Mouse (Mus musculus) CD8-positive naive resting alpha-beta T cell, adult 57 days (primary cell): ENCODE results near the gene Zfp428. TPM values are rescaled to one million over a fixed set of nuclear protein-coding genes. Genes with fewer than 3 reads are reported as not detected.

Source experiments
- total RNA-seq: library from RNA; stranded (reverse); gene quantifications from one replicate; pipeline ENCODE4 v1.2.4, GENCODE M21; 2023

The Zfp428 gene
- 2.7 TPM for total RNA-seq

DNA sequence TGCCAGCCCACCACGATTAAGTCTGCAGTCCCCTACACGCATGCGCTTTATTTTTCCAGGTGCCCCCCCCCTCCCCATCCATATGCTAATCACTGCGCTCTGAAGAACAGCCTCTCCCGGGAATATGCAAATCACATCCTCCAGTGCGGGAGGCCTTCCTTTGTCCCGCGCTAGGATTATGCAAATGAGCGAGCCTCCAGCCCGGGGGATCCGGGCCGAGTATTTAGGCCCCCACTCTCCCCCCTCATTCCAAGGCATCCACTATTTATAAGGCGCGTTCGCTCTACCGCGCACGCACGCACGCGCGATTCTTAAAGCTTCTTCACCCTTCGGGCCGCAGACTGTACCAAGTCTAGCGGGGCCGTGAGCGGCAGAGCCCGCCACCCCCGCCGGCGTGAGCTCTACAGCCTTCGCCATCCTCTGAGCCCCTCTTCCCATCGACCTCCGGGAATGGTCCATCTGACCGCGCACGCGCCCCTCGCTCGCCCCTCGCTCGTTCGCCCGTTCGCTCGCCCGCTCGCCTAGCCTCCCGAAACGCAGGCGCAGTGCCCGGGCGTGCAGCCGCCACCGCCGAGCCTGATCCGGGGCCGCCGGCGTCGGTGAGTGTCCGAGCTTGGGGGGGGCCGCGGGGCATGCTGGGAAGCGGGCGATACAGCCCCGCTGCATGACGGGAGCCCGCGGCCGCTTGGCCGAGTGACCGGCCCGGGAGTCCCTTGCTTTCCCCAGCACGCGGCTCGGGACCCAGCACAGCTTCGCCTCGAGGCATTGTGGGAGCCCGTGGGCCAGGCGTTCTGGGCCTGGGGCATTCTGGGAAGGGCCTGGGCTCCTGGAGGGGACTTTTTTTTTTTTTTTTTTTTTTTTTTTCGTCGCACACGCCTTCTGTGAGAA is at the start of gene Zfp428:
Gene Zfp428 (plus strand): TSS at position 169 of the 888 bp plus-strand sequence.

DNA sequence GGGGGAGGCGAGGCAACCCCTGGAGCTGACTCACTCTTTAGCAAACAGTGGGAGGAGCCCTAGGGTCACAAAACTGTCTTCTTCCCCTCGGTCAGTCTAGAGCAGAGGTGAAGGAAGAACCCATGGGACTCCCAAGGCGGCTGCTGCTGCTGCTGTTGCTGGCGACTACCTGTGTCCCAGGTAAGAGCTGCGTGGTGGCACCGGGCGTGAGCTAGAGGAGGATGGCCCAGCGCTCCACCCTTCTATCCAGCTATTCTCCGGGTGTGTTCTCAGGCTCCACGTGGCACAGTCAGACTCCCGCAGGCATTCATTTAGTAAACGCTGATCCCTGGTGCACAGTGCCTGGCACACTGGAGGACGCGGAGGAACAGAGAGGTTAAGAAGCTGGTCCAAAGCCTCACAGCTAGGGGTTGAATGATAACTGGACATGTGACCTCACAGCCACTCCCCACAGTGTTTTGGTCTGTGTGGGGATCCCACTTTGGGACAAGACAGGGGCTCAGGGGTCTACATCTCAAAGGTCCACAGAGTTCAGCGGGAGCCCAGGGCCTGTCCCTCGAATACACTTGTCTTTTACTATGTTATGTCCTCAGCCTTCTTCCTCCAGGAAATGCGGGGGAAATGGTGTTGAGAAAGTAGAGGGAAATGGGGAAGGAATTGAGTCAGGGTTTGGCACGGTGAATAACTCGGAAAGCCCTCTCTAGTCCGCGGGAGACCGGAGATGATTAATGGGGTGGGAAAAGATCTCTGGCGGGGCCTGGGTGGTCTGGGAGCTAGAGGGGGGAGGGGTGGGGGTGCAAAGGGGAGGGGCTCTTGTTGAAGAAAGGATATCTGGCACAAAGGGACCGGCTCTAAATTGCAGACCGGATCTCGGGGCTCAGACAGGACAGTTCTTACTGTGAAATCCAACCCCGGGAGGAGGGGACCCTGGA is 44.2 kb upstream of the Zfp428 start, which contains the start of gene Plaur:
Gene Plaur (plus strand): TSS at position 97 of the 932 bp plus-strand sequence.

DNA sequence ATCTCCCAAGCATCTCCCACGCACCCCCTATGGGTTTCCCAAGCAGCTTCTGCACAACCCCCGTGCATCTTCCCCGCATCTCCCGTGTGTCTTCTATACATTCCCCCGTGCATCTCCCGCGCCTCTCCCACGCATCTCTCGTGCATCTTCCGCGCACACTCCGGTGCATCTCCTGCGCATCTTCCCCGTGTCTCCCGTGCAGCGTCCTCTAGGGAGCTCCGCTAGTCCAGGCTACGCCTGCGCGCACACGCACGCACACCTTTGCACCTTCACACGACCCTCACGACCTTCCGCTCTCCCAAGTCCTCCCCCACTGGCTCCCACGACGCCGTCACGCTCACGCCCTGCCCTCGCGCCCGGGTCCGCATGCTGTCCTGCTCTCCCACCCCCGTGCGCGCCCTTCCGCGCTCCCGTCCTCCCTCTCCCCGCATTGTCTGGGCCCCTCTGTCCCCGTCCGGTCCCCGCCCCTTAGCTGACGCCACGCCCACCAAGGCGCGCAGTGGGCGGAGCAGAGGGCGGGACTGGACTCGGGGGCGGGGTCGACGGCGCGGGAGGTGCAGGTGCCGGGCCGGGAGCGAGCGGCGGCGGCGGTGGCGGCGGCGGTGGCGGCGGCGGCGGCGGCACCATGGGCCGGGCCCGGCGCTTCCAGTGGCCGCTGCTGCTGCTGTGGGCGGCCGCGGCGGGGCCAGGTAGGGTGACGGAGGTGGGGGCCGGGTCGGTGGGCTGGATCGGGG is 25.2 kb upstream of the Zfp428 start, which contains the start of gene Cadm4:
Gene Cadm4 (plus strand): TSS at position 550 of the 734 bp plus-strand sequence.

DNA sequence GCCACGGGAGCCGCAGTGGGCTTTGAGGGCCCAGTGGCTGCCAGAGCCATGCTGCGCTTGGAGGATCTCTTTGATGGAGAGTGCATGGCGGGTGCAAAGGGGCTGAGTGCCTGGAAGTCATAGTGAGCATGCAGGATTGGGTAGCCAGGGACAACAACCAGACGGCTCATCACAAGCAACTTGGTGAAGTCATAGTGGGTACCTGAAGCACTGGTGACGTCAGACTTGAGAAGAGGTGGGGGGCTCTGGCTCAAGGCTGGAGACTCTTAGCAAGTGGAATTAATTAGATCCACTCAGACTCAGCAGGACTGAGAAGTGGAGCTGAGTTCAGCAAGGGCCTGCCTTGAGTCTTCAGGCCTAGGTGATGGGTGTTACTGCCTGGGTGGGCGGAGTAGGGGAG is 5.5 kb downstream of the Zfp428 start, which contains the start of gene AC161166.1:
Gene AC161166.1 (minus strand): TSS at position 101 of the 400 bp plus-strand sequence.

DNA sequence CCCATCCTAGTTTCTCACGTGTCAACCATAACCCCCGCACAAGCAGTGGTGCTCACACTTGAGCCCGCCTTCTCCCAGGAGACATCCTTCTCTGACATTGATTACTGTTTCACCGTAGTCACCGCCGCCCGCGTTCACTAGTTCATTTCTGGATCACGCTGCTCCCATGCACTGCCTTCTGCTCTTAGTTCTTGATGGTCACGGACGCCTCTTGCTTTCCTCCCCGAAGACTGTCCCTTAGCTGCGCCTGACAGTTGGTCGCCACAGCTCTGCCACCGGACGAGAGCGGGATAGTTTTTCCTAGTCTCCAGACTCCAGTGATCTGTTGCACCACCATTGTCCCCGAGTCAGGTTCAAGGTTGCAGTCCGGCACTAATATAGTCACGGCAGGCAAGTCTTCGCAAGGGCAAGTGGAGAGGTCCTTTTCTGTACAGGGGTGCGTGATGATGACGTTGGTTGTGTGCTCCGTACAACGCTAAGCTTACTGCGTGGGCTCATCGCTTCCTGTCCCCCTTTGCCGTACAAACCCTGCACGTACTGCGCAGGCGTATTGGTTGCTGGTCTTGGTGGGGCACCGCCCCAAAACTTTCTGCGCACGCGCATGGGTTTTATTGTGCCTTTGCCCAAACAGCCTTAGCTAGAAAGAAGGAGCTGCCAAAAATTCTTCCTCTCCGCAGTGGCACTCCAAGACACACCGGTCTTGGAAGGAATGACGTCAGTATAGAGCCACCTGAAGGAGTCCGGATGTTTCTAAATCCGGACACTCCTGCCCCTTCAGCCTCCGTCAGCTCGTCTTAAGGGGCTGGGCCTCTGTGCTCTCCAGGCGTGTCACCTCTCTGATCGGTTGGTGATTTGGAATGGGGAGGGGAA is 23.5 kb downstream of the Zfp428 start, which contains the start of gene Irgq:
Gene Irgq (plus strand): TSS at position 628 of the 870 bp plus-strand sequence.

DNA sequence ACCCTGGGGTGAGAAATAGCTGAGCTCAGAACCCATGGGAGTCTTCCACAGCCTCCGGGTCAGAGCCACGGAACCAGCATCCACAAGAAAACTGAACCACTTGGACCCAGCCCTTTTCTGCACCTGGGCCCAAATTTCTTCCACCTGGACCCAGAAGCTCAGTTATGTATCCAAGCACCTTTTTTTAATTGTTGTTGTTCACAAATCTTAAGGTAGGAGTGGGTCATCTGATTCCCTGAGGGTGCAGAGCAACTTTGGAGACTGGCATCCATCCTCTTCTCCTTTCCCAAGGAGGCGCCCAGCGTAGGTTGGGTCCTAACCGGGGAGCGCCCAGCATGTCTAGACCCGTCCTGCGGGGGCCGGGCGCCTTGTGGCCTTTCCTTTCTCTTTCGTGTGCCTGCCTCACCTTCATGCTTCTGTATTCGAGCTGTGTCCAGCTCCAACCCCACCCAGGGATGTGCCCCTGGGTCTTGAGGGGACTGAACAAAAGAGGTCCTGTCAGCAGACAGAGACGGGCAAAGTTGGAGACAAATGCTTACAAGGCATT is 39.3 kb downstream of the Zfp428 start, which contains the start of the genes Pinlyp and Xrcc1:
Gene Pinlyp (minus strand): TSS at position 51 of the 547 bp plus-strand sequence.
Gene Xrcc1 (plus strand): TSS at position 222 of the 547 bp plus-strand sequence.

Other genes with a start within 250 kb of the Zfp428 start
- 0.98 TPM for gene Zfp93, start 236.6 kb upstream of the Zfp428 start, total RNA-seq
- gene Zfp61, start 205.8 kb upstream of the Zfp428 start, total RNA-seq: 10.2 TPM
- 4.7 TPM for gene Zfp94, start 190.3 kb upstream of the Zfp428 start, total RNA-seq
- not detected for gene Tescl, start 173.1 kb upstream of the Zfp428 start, total RNA-seq
- not detected for gene Lypd5, start 157.8 kb upstream of the Zfp428 start, total RNA-seq
- gene Kcnn4, start 136.7 kb upstream of the Zfp428 start, total RNA-seq: 165 TPM
- 134 TPM for gene Smg9, start 107.4 kb upstream of the Zfp428 start, total RNA-seq
- 10.8 TPM for gene Irgc1, start 54.7 kb upstream of the Zfp428 start, total RNA-seq
- 372 TPM for gene Plaur, start 44.5 kb upstream of the Zfp428 start, total RNA-seq
- 0.40 TPM for gene Cadm4, start 25.0 kb upstream of the Zfp428 start, total RNA-seq
- gene AC161166.1, start 5.4 kb downstream of the Zfp428 start, total RNA-seq: not detected
- gene Irgq, start 23.7 kb downstream of the Zfp428 start, total RNA-seq: 9.0 TPM
- gene Pinlyp, start 39.1 kb downstream of the Zfp428 start, total RNA-seq: not detected
- gene Xrcc1, start 39.3 kb downstream of the Zfp428 start, total RNA-seq: 60.1 TPM
- gene Ethe1, start 80.5 kb downstream of the Zfp428 start, total RNA-seq: 5.1 TPM
- gene Zfp575, start 80.6 kb downstream of the Zfp428 start, total RNA-seq: not detected
- 2.8 TPM for gene Phldb3, start 103.8 kb downstream of the Zfp428 start, total RNA-seq
- gene Lypd3, start 129.5 kb downstream of the Zfp428 start, total RNA-seq: not detected
- gene Tex101, start 169.7 kb downstream of the Zfp428 start, total RNA-seq: not detected
- gene BC049730, start 202.2 kb downstream of the Zfp428 start, total RNA-seq: not detected
- gene Gm4763, start 219.9 kb downstream of the Zfp428 start, total RNA-seq: not detected